Mouse (Mus musculus) limb, embryonic 15.5 days (tissue): ENCODE data around the gene Tmem110. TPM values are rescaled to one million over a fixed set of nuclear protein-coding genes. Genes with fewer than 3 reads are reported as not detected.

Experiments
- ATAC-seq: fragments of 200-750 bp; cut with Nextera tagmentation; 2 replicates; pipeline ENCODE4 v1.8.0; 2017; ENCODE audit warnings: low read depth, moderate TSS enrichment; ENCODE audit not compliant: insufficient number of reproducible peaks, low FRiP score, low TSS enrichment
- H3K27ac ChIP-seq: fragments of 300-500 bp; sonication (generic); 2 replicates; pipeline ENCODE4 v1.5.1; 2015; ENCODE audit warnings: moderate library complexity, mild to moderate bottlenecking, inconsistent platforms
- H3K27me3 ChIP-seq: fragments of 300-500 bp; sonication (generic); 2 replicates; pipeline ENCODE4 v1.6.1; 2015; ENCODE audit warnings: inconsistent platforms
- H3K36me3 ChIP-seq: fragments of 300-500 bp; sonication (generic); 2 replicates; pipeline ENCODE4 v1.6.1; 2015; ENCODE audit warnings: inconsistent platforms
- H3K4me1 ChIP-seq: fragments of 300-500 bp; sonication (generic); 2 replicates; pipeline ENCODE4 v1.6.1; 2015; ENCODE audit warnings: inconsistent platforms
- H3K4me2 ChIP-seq: fragments of 300-500 bp; sonication (generic); 2 replicates; pipeline ENCODE4 v1.6.1; 2015; ENCODE audit warnings: mild to moderate bottlenecking, inconsistent platforms
- H3K4me3 ChIP-seq: fragments of 300-500 bp; sonication (generic); 2 replicates; pipeline ENCODE4 v1.5.1; 2015; ENCODE audit warnings: mild to moderate bottlenecking, inconsistent platforms
- H3K9ac ChIP-seq: fragments of 300-500 bp; sonication (generic); 2 replicates; pipeline ENCODE4 v1.6.1; 2015; ENCODE audit warnings: inconsistent platforms
- H3K9me3 ChIP-seq: fragments of 300-500 bp; sonication (generic); 2 replicates; pipeline ENCODE4 v1.6.1; 2016; ENCODE audit warnings: inconsistent platforms
- WGBS: fragments of 180-500 bp; shearing (Covaris S2); methylation state at CpG from one replicate; pipeline ENCODE4 v1.1.7; 2015; 5-methylcytosine and 5-hydroxymethylcytosine counted together
- polyA plus RNA-seq: library from polyadenylated mRNA; unstranded; fragments of >200 nt; fragmentation: Nextera tagmentation; extraction: Ambion mirVana; gene quantifications from 2 replicates; pipeline ENCODE4 v1.2.1, GENCODE M21; 2015

Tmem110 gene
- polyA plus RNA-seq, 1 experiment from 2014 or later, result 27.9 TPM

DNA sequence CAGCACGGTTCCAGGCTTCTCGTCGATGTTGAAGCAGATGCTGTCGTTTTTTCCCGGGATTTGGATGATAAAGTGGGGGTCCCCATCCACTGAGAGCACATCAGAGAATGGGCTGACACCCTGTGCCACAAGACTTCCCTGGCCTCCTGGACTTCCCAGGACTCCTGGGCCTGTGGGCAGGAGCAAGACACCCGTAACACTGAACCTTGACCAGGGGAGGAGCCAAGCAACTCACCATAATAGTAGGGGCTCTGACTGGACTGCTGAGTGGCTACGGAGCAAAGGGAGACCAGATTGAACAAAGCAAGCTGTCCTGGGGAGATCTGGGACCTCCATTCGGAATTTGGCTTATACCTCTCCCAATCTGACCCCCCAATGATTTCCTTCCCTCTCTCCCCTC is 87.3 kb downstream of the Tmem110 start:
- no peak overlapping the region for H3K4me2 ChIP-seq
- no peak for ATAC-seq
- no peak overlapping the region for H3K27ac ChIP-seq
- no peaks in the 10 kb centered on the region for H3K4me1 ChIP-seq
- no peaks in the 10 kb centered on the region for H3K27me3 ChIP-seq
- WGBS, result 82% methylated on average over 8 of the region's 8 CpGs
- H3K4me3 ChIP-seq, result no peak overlapping the region
- H3K9me3 ChIP-seq, result no peaks in the 10 kb centered on the region
- H3K36me3 ChIP-seq, result no peaks in the 10 kb centered on the region
- no peak overlapping the region for H3K9ac ChIP-seq

DNA sequence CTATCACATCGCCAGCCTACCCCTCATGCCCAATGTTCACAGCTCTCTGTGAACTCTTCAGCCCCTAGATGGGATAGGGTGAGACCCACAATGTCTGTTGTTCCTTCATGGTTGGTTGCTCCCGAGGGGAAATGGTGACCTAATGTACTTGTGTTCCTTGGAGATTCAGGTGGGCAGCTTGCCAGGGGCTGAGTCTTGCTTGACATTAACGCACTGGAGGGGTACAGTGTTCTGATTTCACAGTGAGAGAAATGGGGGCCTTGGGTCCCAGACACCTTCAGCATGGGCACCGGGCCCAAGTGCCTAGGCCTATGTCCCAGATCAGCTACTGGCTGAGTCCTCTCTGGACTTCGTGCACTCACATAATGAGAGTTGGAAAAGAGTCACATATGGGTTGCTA is 88.0 kb downstream of the Tmem110 start:
- no peaks in the 10 kb centered on the region for H3K9me3 ChIP-seq
- H3K27me3 ChIP-seq, result no peaks in the 10 kb centered on the region
- H3K4me3 ChIP-seq, result no peak overlapping the region
- no peak overlapping the region for H3K27ac ChIP-seq
- no peak overlapping the region for H3K4me2 ChIP-seq
- ATAC-seq, result no peak
- H3K36me3 ChIP-seq, result no peaks in the 10 kb centered on the region
- H3K9ac ChIP-seq, result no peak overlapping the region
- H3K4me1 ChIP-seq, result no peaks in the 10 kb centered on the region
- WGBS, result 77% methylated on average over 5 of the region's 5 CpGs

DNA sequence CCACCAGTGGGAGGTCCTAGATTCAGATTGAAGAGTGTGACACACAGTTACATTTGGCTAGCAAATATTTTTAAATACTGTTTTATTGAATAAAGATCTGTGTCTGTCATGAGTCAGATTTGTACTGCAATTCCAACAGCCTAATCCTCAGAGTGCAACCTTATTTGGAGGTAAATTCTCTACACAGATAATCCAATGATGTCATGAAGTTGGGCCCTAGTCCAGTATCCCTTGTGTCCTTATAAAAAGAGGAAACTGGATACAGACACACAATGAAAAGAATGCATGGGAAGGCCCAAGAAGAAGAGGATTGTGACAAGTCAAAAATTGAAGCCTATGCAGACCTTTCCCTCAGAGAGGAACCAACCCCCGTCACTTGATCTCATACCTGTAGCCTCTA is 91.1 kb downstream of the Tmem110 start:
- no peak overlapping the region for H3K27ac ChIP-seq
- H3K4me1 ChIP-seq, result no peaks in the 10 kb centered on the region
- H3K9ac ChIP-seq, result no peak overlapping the region
- H3K4me2 ChIP-seq, result no peak overlapping the region
- no peaks in the 10 kb centered on the region for H3K9me3 ChIP-seq
- WGBS, result 90% methylated on average over 1 of the region's 1 CpGs
- H3K27me3 ChIP-seq, result no peaks in the 10 kb centered on the region
- no peak for ATAC-seq
- H3K36me3 ChIP-seq, result no peaks in the 10 kb centered on the region
- H3K4me3 ChIP-seq, result no peak overlapping the region

DNA sequence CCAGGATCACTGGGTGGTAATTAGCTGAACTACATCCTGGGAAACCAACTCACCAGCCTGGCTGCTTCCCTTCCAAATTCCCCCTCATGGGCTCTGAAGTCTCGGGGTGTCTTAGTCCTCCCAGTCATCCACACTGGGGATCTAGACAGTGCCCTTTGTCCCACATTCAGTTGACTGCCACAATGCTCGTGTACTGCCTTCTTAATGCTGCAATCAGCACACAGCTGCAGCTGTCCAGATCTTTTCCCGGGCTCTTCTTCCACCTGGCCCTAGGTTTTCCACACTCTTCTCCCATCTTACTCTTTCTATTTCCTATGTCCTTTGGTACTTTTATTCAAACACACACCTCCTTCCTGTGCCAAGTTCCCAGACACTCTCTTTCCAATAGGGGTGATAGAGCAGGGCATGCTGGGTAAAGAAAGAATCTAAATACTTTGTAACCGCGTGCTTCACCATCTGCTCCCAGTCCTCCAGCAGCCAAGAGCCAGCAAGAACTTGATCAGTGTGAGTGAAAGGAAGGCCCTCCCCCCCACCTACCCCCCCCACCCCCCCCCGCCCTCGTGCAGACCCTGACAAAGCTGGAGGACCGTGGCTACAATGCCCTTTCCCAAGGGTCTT is 96.8 kb downstream of the Tmem110 start:
- ATAC-seq, result no peak
- Histone ChIP-seq H3K36me3 (no peaks in the 10 kb centered on the region), H3K27ac (no peak overlapping the region), H3K27me3 (no peaks in the 10 kb centered on the region), H3K9ac (no peak overlapping the region), H3K4me3 (no peak overlapping the region), H3K4me1 (no peaks in the 10 kb centered on the region), H3K9me3 (no peaks in the 10 kb centered on the region), H3K4me2 (no peak overlapping the region)
- WGBS, result 64% methylated on average over 8 of the region's 8 CpGs

DNA sequence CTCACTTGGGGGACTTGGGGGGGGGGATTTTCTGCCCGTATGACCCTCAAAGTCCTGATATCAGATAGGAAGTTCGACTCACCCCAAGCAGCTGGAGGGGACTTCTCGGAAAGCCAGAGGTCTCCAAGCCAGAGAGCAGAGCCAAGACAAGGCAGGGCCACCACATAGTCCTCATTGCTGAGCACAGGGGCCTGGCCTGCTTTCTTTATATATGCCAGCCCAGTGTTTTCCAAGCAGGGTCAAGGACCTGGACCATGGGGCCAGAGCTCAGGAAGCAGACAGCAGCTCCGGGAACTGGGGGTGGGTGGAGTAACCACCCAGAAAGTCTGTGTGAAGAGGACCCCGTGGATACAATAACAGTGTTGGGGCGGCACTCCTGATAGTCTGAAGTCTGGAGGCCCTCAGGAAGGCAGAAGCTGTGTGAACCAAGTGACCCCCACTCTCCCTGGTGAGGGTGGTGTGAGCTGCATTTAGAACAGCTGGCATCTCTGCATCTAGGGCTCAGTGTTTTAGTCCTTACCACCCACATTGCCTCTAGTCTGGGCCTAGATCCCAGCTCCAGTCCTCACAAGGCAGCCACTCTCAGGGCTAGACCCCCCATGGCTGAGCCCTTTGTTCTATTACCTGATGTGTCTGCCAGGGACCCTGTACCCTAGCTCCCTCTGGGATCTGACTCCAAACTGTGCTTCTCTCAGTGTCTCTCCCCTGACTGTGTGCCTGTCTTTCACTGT is 98.2 kb downstream of the Tmem110 start, which contains the start of gene Itih3:
TSS of gene Itih3 (minus strand) at position 386 of the 731 bp plus-strand sequence.
- H3K27me3 ChIP-seq, result no peaks in the 10 kb centered on the region
- H3K4me3 ChIP-seq, result no peak within 1 kb of the TSS
- no peak within 1 kb of the TSS for H3K9ac ChIP-seq
- 62% methylated on average over 6 of the region's 6 CpGs for WGBS
- H3K4me1 ChIP-seq, result no peaks in the 10 kb centered on the region
- no peak for ATAC-seq
- no peak within 1 kb of the TSS for H3K27ac ChIP-seq
- no peaks in the 10 kb centered on the region for H3K36me3 ChIP-seq
- no peaks in the 10 kb centered on the region for H3K9me3 ChIP-seq
- H3K4me2 ChIP-seq, result no peak within 1 kb of the TSS

DNA sequence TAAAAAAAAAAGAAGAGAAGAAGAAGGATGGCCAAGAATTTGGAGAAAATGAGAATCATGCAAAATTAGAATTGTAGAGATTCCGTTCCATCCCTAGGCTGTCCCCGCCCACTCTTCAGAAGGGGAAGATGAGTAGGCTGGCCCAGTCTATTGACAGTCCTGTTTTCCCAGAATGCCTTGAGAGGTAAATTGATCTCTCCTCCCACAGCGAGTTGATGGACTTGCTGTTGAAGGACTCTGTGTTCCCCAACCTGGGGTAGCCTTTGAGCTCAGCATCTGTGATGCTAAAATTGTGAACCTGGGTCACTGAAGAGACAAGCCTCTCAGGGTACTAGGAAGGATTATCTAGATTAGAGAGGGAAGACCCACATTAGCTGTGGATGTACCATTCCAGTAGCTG is 100.1 kb downstream of the Tmem110 start:
- H3K4me1 ChIP-seq, result no peaks in the 10 kb centered on the region
- H3K4me3 ChIP-seq, result no peak overlapping the region
- H3K27me3 ChIP-seq, result no peaks in the 10 kb centered on the region
- no peak overlapping the region for H3K27ac ChIP-seq
- no peaks in the 10 kb centered on the region for H3K36me3 ChIP-seq
- ATAC-seq, result no peak
- WGBS, result 92% methylated on average over 3 of the region's 3 CpGs
- no peaks in the 10 kb centered on the region for H3K9me3 ChIP-seq
- H3K4me2 ChIP-seq, result no peak overlapping the region
- H3K9ac ChIP-seq, result no peak overlapping the region

Other genes with a start within 250 kb of the Tmem110 start
- gene Prkcd, start 199.4 kb upstream of the Tmem110 start, polyA plus RNA-seq, result 64.1 and 66.5 TPM in 2 replicates
- gene Rft1, start 171.2 kb upstream of the Tmem110 start, polyA plus RNA-seq, result 16.7 and 18.0 TPM in 2 replicates
- gene Sfmbt1, start 110.7 kb upstream of the Tmem110 start, polyA plus RNA-seq, result 11.3 and 14.1 TPM in 2 replicates
- 20.0 and 42.6 TPM in 2 replicates for gene Mustn1, start 53.6 kb downstream of the Tmem110 start, polyA plus RNA-seq
- 0.09 and 0.28 TPM in 2 replicates for gene Itih4, start 60.9 kb downstream of the Tmem110 start, polyA plus RNA-seq
- gene Itih3, start 98.2 kb downstream of the Tmem110 start, polyA plus RNA-seq, result 0.42 and 1.4 TPM in 2 replicates
- 0.20 TPM in 1 of 2 replicates, not detected in the other for gene Itih1, start 117.7 kb downstream of the Tmem110 start, polyA plus RNA-seq
- gene Nek4, start 125.8 kb downstream of the Tmem110 start, polyA plus RNA-seq, result 10.1 and 11.2 TPM in 2 replicates
- gene Glt8d1, start 175.8 kb downstream of the Tmem110 start, polyA plus RNA-seq, result 62.8 and 67.4 TPM in 2 replicates
- 417 and 446 TPM in 2 replicates for gene Spcs1, start 176.1 kb downstream of the Tmem110 start, polyA plus RNA-seq
- gene Pbrm1, start 193.5 kb downstream of the Tmem110 start, polyA plus RNA-seq, result 106 and 117 TPM in 2 replicates
- 105 and 113 TPM in 2 replicates for gene Gnl3, start 193.6 kb downstream of the Tmem110 start, polyA plus RNA-seq